Mouse (Mus musculus): ENCODE measurements at regions not wholly inside any gene's neighbourhood (a gene's known extent, or its start where the extent isn't known, plus 50 kb on each side); places are given as distances from the start of the nearest gene placed in this dataset.

DNA sequence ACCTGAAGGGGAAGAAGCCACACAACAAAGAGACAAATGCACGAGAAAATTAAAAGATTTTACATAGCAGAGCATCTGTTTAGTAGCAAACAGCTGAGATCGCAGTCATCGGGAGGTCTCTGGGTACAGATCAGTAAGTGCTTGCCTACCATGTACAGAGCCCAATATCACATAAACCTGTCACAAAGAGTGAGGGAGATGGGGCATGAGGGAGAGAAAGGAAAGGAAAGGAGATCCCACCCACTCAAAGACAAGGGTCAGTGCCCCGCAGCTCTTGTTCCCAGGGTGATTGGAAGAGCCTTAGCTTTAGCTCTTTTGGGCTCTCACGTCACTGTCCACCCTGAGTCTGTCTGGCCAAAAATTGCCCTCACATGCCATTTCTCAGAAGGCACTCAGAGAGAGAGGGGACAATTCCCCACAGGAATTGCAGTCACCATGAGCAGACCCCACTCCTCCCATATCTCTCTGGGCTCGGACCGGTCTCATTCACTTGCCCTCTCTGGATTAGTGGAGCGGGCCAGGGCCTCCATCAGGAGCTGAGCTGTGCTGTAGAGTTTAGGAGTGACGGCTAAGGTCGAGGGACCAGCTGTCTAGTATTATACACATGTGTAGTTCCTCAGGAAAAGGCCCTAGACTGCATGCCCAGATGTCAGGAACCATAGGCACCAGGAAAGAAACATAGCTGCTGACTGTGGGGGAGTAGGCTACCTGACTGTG is 99.6 kb downstream of the Inhbb start:
- Histone ChIP-seq H3K79me2 (ENCODE audit: control insufficient read depth, insufficient read depth, low read length) (no peaks in the 10 kb centered on the region), H3K36me3 (ENCODE audit: control insufficient read depth, insufficient read depth, low read length) (no peaks in the 10 kb centered on the region), H3K27ac (replicated peaks; ENCODE audit: insufficient read depth, low read depth, low read length) (no peak overlapping the region), H3K9ac (ENCODE audit: low read depth, low read length) (no peak overlapping the region), H3K4me3 (ENCODE audit: insufficient read depth, low read depth, low read length) (no peak overlapping the region), H3K4me1 (ENCODE audit: control insufficient read depth, insufficient read depth, low read length) (no peaks in the 10 kb centered on the region), H3K27me3 (ENCODE audit: control insufficient read depth, insufficient read depth, low read length) (peaks cover 3% of the 10 kb centered on the region; the same call in 1 of the 2 replicates)
- TF ChIP-seq POLR2A (IDR thresholded peaks at IDR 0.05; ENCODE audit: extremely low read depth, insufficient read depth, low read length), result no peak
- TF ChIP-seq CTCF (IDR thresholded peaks at IDR 0.05; ENCODE audit: low read depth, low read length), result no peak
- WGBS, result 86% methylated on average over 10 of the region's 10 CpGs
- no peak for DNase-seq (ENCODE audit: extremely low read depth, low read depth, low spot score)

DNA sequence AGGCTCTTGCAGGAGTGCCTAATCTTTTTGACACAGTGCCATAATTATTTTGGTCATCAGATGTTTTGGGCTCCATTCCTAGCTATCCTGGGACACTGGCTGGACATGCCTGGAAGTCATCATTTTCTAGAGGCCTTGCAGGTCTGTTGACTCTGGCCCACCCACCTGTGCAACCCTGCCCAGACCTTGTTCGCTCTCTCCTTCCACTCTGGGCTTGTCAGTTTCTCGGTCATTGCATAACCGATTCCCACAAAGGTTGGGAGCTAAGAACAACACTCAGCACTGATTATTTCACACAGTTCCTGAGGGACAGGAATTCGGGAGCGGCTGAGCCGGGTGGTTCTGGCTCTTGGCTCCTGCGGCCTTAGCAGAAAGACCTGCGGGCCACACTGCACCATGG is 100.2 kb downstream of the Inhbb start:
- H3K36me3 ChIP-seq (ENCODE audit: control insufficient read depth, insufficient read depth, low read length), result no peaks in the 10 kb centered on the region
- no peak for TF ChIP-seq CTCF (IDR thresholded peaks at IDR 0.05; ENCODE audit: low read depth, low read length)
- TF ChIP-seq POLR2A (IDR thresholded peaks at IDR 0.05; ENCODE audit: extremely low read depth, insufficient read depth, low read length), result no peak
- H3K4me3 ChIP-seq (ENCODE audit: insufficient read depth, low read depth, low read length), result no peak overlapping the region
- no peak overlapping the region for H3K9ac ChIP-seq (ENCODE audit: low read depth, low read length)
- no peak for DNase-seq (ENCODE audit: extremely low read depth, low read depth, low spot score)
- H3K4me1 ChIP-seq (ENCODE audit: control insufficient read depth, insufficient read depth, low read length), result no peaks in the 10 kb centered on the region
- WGBS, result 53% methylated on average over 8 of the region's 8 CpGs
- H3K27me3 ChIP-seq (ENCODE audit: control insufficient read depth, insufficient read depth, low read length), result peaks cover 3% of the 10 kb centered on the region; the same call in 1 of the 2 replicates
- H3K79me2 ChIP-seq (ENCODE audit: control insufficient read depth, insufficient read depth, low read length), result no peaks in the 10 kb centered on the region
- H3K27ac ChIP-seq (replicated peaks; ENCODE audit: insufficient read depth, low read depth, low read length), result no peak overlapping the region

DNA sequence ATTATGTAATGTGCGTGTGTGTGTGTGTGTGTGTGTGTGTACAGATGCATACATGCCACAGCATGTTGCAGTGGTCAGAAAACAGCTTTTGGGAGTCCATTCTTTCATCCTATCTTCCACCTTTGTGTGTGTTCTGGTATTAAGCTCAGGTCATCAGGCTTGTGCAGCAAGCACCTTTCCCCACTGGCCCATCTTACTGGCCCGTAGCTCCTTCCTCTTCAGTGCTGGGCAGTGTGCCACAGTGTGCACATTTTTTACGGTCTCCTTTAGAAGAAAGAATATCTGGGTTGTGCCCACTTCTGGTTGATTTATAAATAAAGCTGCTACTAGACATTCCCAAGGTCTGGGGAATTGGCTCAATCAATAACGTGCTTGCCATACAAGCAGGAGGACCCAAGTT is 105.0 kb downstream of the Inhbb start:
- TF ChIP-seq CTCF (IDR thresholded peaks at IDR 0.05; ENCODE audit: low read depth, low read length), result no peak
- TF ChIP-seq POLR2A (IDR thresholded peaks at IDR 0.05; ENCODE audit: extremely low read depth, insufficient read depth, low read length), result no peak
- H3K9ac ChIP-seq (ENCODE audit: low read depth, low read length), result no peak overlapping the region
- H3K27me3 ChIP-seq (ENCODE audit: control insufficient read depth, insufficient read depth, low read length), result peaks cover 3% of the 10 kb centered on the region; the same call in 1 of the 2 replicates
- H3K27ac ChIP-seq (replicated peaks; ENCODE audit: insufficient read depth, low read depth, low read length), result no peak overlapping the region
- H3K4me3 ChIP-seq (ENCODE audit: insufficient read depth, low read depth, low read length), result no peak overlapping the region
- DNase-seq (ENCODE audit: extremely low read depth, low read depth, low spot score), result no peak
- H3K4me1 ChIP-seq (ENCODE audit: control insufficient read depth, insufficient read depth, low read length), result no peaks in the 10 kb centered on the region
- H3K79me2 ChIP-seq (ENCODE audit: control insufficient read depth, insufficient read depth, low read length), result no peaks in the 10 kb centered on the region
- 90% methylated on average over 4 of the region's 4 CpGs for WGBS
- H3K36me3 ChIP-seq (ENCODE audit: control insufficient read depth, insufficient read depth, low read length), result no peaks in the 10 kb centered on the region

DNA sequence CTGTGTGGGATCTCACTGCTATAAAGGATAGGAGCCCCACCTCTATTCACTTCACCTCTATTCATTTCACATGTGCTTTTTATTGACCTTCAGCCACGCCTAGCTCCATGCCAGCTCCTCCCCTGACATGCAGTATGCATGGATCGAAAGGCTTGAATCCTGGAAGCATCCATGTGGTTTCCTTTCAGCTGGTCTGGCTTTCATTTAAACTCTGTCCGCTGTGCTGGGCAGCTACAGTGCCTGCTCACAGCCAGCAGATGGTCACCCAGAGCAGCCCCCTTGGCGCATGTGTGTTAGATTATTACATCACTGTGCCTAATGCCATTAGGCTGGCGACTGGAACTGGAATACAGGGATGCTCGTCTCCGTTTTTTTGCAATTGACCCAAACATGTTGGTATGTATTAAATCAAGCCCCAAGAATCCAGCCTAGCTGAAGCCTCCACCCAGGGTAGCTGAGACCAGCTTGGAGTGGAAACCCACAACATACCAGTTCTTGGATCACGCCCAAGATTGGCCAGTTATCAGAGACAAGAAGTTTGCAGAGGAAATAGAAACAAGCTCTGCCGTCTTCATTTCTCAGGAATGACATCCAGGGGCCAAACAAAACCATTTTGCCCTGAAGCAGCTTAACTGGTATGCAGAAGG is 113.2 kb downstream of the Inhbb start:
- Histone ChIP-seq H3K4me3 (ENCODE audit: insufficient read depth, low read depth, low read length) (no peak overlapping the region), H3K9ac (ENCODE audit: low read depth, low read length) (no peak overlapping the region), H3K4me1 (ENCODE audit: control insufficient read depth, insufficient read depth, low read length) (no peaks in the 10 kb centered on the region), H3K27me3 (ENCODE audit: control insufficient read depth, insufficient read depth, low read length) (no peaks in the 10 kb centered on the region), H3K79me2 (ENCODE audit: control insufficient read depth, insufficient read depth, low read length) (no peaks in the 10 kb centered on the region), H3K36me3 (ENCODE audit: control insufficient read depth, insufficient read depth, low read length) (no peaks in the 10 kb centered on the region), H3K27ac (replicated peaks; ENCODE audit: insufficient read depth, low read depth, low read length) (no peak overlapping the region)
- TF ChIP-seq CTCF (IDR thresholded peaks at IDR 0.05; ENCODE audit: low read depth, low read length) (no peak), POLR2A (IDR thresholded peaks at IDR 0.05; ENCODE audit: extremely low read depth, insufficient read depth, low read length) (no peak)
- no peak for DNase-seq (ENCODE audit: extremely low read depth, low read depth, low spot score)
- WGBS, result 84% methylated on average over 9 of the region's 9 CpGs

DNA sequence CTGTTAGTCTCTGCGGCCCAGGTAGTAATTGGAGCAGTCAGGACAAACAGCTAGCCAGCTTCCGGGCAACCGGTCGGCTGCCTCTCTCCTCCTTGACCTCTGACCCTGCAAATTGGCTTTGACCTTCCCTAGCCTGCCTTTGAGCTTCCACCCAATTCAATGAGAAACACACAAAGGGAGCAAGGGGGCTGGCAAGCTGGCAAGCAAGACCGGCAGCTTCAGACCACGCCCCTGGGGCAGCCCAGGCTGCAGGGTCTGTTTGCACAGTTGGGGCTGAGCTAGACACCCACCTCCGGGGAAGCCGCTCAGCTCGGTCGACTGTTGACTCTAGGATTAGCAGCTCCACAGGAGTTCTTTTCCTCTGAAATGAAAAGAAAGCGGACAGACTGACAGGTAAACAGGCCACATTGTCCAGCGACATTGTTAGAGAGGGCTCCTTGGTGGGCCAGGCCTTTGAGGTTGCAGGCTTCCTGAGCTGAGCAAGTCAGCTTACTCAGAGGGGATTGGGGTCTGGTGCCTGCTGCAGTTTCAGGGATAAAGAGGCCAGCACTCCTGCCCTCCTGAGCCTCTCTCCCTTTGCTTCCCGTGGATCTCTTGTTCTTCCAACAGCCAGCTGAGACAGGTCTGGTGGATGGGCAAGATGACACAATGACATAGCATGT is 116.6 kb downstream of the Inhbb start:
- Histone ChIP-seq H3K36me3 (ENCODE audit: control insufficient read depth, insufficient read depth, low read length) (no peaks in the 10 kb centered on the region), H3K9ac (ENCODE audit: low read depth, low read length) (no peak overlapping the region), H3K79me2 (ENCODE audit: control insufficient read depth, insufficient read depth, low read length) (no peaks in the 10 kb centered on the region), H3K4me3 (ENCODE audit: insufficient read depth, low read depth, low read length) (no peak overlapping the region), H3K27ac (replicated peaks; ENCODE audit: insufficient read depth, low read depth, low read length) (no peak overlapping the region), H3K4me1 (ENCODE audit: control insufficient read depth, insufficient read depth, low read length) (peaks cover 3% of the 10 kb centered on the region; the same call in 1 of the 2 replicates), H3K27me3 (ENCODE audit: control insufficient read depth, insufficient read depth, low read length) (no peaks in the 10 kb centered on the region)
- TF ChIP-seq CTCF (IDR thresholded peaks at IDR 0.05; ENCODE audit: low read depth, low read length), result no peak
- no peak for TF ChIP-seq POLR2A (IDR thresholded peaks at IDR 0.05; ENCODE audit: extremely low read depth, insufficient read depth, low read length)
- DNase-seq (ENCODE audit: extremely low read depth, low read depth, low spot score), result no peak
- 41% methylated on average over 13 of the region's 13 CpGs for WGBS
